Mouse (Mus musculus) kidney, embryonic 15.5 days (tissue): ENCODE data around the gene Acap1. TPM values are rescaled to one million over a fixed set of nuclear protein-coding genes. Genes with fewer than 3 reads are reported as not detected.
"Not testable (repeated sequence)": the region's sequence is repeated elsewhere in the genome, so short reads cannot be mapped to it uniquely, and the experiment has no call there.

Experiments
- ATAC-seq: fragments of 200-750 bp; cut with Nextera tagmentation; replicated peaks from 2 replicates; pipeline ENCODE4 v1.8.0; 2017; ENCODE audit warnings: moderate TSS enrichment; ENCODE audit not compliant: low FRiP score
- H3K27ac ChIP-seq: fragments of 300-500 bp; sonication (generic); 2 replicates; pipeline ENCODE4 v1.5.1; 2015; ENCODE audit warnings: mild to moderate bottlenecking, inconsistent platforms
- H3K27me3 ChIP-seq: fragments of 300-500 bp; sonication (generic); 2 replicates; pipeline ENCODE4 v1.6.1; 2015; ENCODE audit warnings: inconsistent platforms
- H3K36me3 ChIP-seq: fragments of 300-500 bp; sonication (generic); 2 replicates; pipeline ENCODE4 v1.6.1; 2015; ENCODE audit warnings: inconsistent platforms
- H3K4me1 ChIP-seq: fragments of 300-500 bp; sonication (generic); 2 replicates; pipeline ENCODE4 v1.6.1; 2015; ENCODE audit warnings: inconsistent platforms
- H3K4me2 ChIP-seq: fragments of 300-500 bp; sonication (generic); 2 replicates; pipeline ENCODE4 v1.6.1; 2015; ENCODE audit warnings: moderate library complexity, mild to moderate bottlenecking, inconsistent platforms
- H3K4me3 ChIP-seq: fragments of 300-500 bp; sonication (generic); replicated peaks from 2 replicates; pipeline ENCODE4 v1.5.1; 2015; ENCODE audit warnings: mild to moderate bottlenecking, inconsistent platforms
- H3K9ac ChIP-seq: fragments of 300-500 bp; sonication (generic); 2 replicates; pipeline ENCODE4 v1.6.1; 2015; ENCODE audit warnings: mild to moderate bottlenecking, inconsistent platforms
- H3K9me3 ChIP-seq: fragments of 300-500 bp; sonication (generic); replicated peaks from 2 replicates; pipeline ENCODE4 v1.6.1; 2016; ENCODE audit warnings: inconsistent platforms
- whole genome bisulfite sequencing: fragments of 180-500 bp; shearing (Covaris S2); methylation state at CpG from one replicate; pipeline ENCODE4 v1.1.7; 2015; ENCODE audit warnings: mixed read lengths; 5-methylcytosine and 5-hydroxymethylcytosine counted together
- polyA plus RNA-seq: library from polyadenylated mRNA; unstranded; fragments of >200 nt; fragmentation: Nextera tagmentation; extraction: Ambion mirVana; gene quantifications from 2 replicates; pipeline ENCODE4 v1.2.1, GENCODE M21; 2015

Acap1 gene
- polyA plus RNA-seq, 1 experiment from 2014 or later, result 0.62 TPM

- ATAC-seq, H3K4me3 ChIP-seq, H3K4me2 ChIP-seq, H3K9ac ChIP-seq, H3K9me3 ChIP-seq, H3K27ac ChIP-seq, H3K4me1 ChIP-seq, H3K36me3 ChIP-seq: not testable (repeated sequence)
- WGBS, result 52% methylated on average over 3 of the region's 3 CpGs
- H3K27me3 ChIP-seq, result peaks cover 12% of the 10 kb centered on the region
Observed at GRCm38 (mm10) chr11:69863729-69864128, 31.6 kb downstream of the Acap1 start.

GRCm38 (mm10) chr11:69858113-69858998, 37.0 kb downstream of the Acap1 start, which contains the start of gene Tnk1:
Gene Tnk1 (minus strand): TSS chr11:69858730.
- H3K4me1 ChIP-seq, result peaks cover 23% of the 10 kb centered on the region
- WGBS, result 19% methylated on average over 30 of the region's 30 CpGs
- peak; percentile 61 for ATAC-seq
- no peaks in the 10 kb centered on the region for H3K9me3 ChIP-seq
- H3K36me3 ChIP-seq, result no peaks in the 10 kb centered on the region
- peak within 1 kb of the TSS; percentile 51 for H3K4me2 ChIP-seq
- H3K27me3 ChIP-seq, result peaks cover 23% of the 10 kb centered on the region
- H3K4me3 ChIP-seq, result peak within 1 kb of the TSS; percentile 38
- H3K27ac ChIP-seq, result peak within 1 kb of the TSS; percentile 41
- H3K9ac ChIP-seq, result peak within 1 kb of the TSS; percentile 39; the same call in 1 of the 2 replicates

DNA sequence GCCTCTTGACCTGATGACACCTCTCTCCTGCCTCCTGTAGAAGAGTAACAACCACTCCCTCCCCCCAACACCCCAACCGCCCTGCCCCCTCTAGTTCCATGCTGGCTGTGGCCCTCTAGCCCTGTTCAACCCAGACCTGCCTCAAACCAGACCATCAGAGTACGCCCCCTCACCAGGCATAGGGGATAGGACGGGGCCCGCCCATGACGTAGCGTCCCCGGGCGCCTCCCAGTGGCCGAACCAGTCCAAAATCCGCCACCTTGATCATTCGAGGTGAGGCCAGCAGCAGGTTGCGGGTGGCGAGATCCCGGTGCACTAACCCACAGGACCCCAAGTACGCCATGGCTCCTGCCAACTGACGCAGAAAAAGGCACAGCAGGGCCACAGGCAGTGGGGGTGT, 40.0 kb downstream of the Acap1 start:
- no peaks in the 10 kb centered on the region for H3K9me3 ChIP-seq
- peaks cover 25% of the 10 kb centered on the region for H3K36me3 ChIP-seq
- peak; percentile 77 for ATAC-seq
- 0 out of 2 replicates have a peak overlapping the region, but pooled peaks have one; percentile 7 for H3K27ac ChIP-seq
- peaks cover 28% of the 10 kb centered on the region for H3K4me1 ChIP-seq
- no peak overlapping the region for H3K9ac ChIP-seq
- H3K27me3 ChIP-seq, result peaks cover 23% of the 10 kb centered on the region
- H3K4me3 ChIP-seq, result no peak overlapping the region
- H3K4me2 ChIP-seq, result peak overlapping the region; percentile 39
- 27% methylated on average over 16 of the region's 16 CpGs for WGBS

GRCm38 (mm10) chr11:69854680-69855079, 40.7 kb downstream of the Acap1 start:
- Histone ChIP-seq H3K36me3 (peaks cover 31% of the 10 kb centered on the region), H3K4me3 (no peak overlapping the region), H3K27me3 (peaks cover 20% of the 10 kb centered on the region), H3K4me2 (no peak overlapping the region), H3K9me3 (no peaks in the 10 kb centered on the region), H3K9ac (no peak overlapping the region), H3K27ac (no peak overlapping the region), H3K4me1 (peaks cover 28% of the 10 kb centered on the region)
- no peak for ATAC-seq
- WGBS, result 82% methylated on average over 10 of the region's 10 CpGs

- no peaks in the 10 kb centered on the region for H3K9me3 ChIP-seq
- ATAC-seq, result 0 out of 2 replicates have a peak, but pooled peaks have one; percentile 42
- no peak overlapping the region for H3K4me3 ChIP-seq
- H3K9ac ChIP-seq, result no peak overlapping the region
- peaks cover 38% of the 10 kb centered on the region for H3K36me3 ChIP-seq
- H3K4me2 ChIP-seq, result no peak overlapping the region
- H3K27ac ChIP-seq, result 0 out of 2 replicates have a peak overlapping the region, but pooled peaks have one; percentile 18
- H3K4me1 ChIP-seq, result peaks cover 27% of the 10 kb centered on the region
- H3K27me3 ChIP-seq, result peaks cover 13% of the 10 kb centered on the region
- 62% methylated on average over 7 of the region's 7 CpGs for WGBS
Observed at GRCm38 (mm10) chr11:69853994-69854393, 41.3 kb downstream of the Acap1 start.

- Histone ChIP-seq H3K9me3 (no peaks in the 10 kb centered on the region), H3K4me1 (peaks cover 42% of the 10 kb centered on the region), H3K27me3 (no peaks in the 10 kb centered on the region), H3K9ac (no peak overlapping the region), H3K27ac (no peak overlapping the region), H3K4me3 (no peak overlapping the region), H3K36me3 (peaks cover 52% of the 10 kb centered on the region), H3K4me2 (no peak overlapping the region)
- no peak for ATAC-seq
- WGBS, result 76% methylated on average over 8 of the region's 8 CpGs
Observed at GRCm38 (mm10) chr11:69850754-69851153, 44.6 kb downstream of the Acap1 start.

- H3K4me1 ChIP-seq, result peaks cover 41% of the 10 kb centered on the region
- no peaks in the 10 kb centered on the region for H3K9me3 ChIP-seq
- H3K4me3 ChIP-seq, result no peak overlapping the region
- no peak overlapping the region for H3K27ac ChIP-seq
- H3K9ac ChIP-seq, result no peak overlapping the region
- WGBS, result 92% methylated on average over 15 of the region's 15 CpGs
- H3K27me3 ChIP-seq, result no peaks in the 10 kb centered on the region
- no peak for ATAC-seq
- no peak overlapping the region for H3K4me2 ChIP-seq
- H3K36me3 ChIP-seq, result peaks cover 52% of the 10 kb centered on the region
Observed at GRCm38 (mm10) chr11:69849884-69850283, 45.5 kb downstream of the Acap1 start.

DNA sequence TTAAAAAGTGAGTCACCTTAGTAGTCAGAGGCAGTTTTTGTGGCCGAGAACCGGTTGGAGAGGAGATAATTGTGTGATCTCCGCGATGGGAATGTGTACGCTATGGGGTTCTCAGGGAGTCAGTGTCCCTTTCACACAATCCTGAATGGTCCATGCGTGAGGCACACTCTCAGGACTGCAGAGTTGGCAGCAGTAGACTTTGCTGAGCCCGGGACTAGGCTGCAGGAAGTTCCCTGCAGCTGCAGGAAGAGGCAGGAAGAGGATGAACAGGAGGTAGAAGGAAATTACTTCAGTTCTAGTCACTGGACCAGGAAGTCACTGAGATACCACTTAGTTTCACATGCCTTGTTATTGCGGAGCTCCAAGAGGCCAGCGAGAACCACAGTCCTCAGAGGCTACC, 46.2 kb downstream of the Acap1 start:
- Histone ChIP-seq H3K4me1 (peaks cover 37% of the 10 kb centered on the region), H3K36me3 (peaks cover 52% of the 10 kb centered on the region), H3K27ac (peak overlapping the region; percentile 56; the same call in 1 of the 2 replicates), H3K27me3 (no peaks in the 10 kb centered on the region), H3K4me2 (no peak overlapping the region), H3K9ac (no peak overlapping the region), H3K4me3 (no peak overlapping the region), H3K9me3 (no peaks in the 10 kb centered on the region)
- 89% methylated on average over 9 of the region's 9 CpGs for WGBS
- ATAC-seq, result no peak

DNA sequence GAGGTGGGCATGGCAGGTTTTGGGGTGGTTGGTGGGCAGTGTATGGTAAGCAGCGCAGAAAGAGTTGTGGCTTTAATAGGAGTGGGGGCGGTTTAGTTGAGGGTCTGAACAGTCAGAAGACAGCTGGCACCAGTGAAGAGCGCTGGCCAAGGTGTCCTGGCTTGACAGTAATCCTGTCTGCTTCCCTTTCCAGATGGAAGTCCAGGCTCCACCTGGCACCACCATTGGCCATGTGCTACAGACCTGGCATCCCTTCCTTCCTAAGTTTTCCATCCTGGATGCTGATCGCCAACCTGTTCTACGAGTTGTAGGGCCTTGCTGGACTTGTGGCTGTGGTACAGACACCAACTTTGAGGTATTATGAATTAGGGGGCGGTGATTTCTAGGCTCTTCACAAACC, 47.3 kb downstream of the Acap1 start:
- H3K4me3 ChIP-seq, result peak overlapping the region; percentile 78; the same call in 1 of the 2 replicates
- H3K9ac ChIP-seq, result no peak overlapping the region
- H3K27ac ChIP-seq, result no peak overlapping the region
- peak overlapping the region; percentile 88; the same call in 1 of the 2 replicates for H3K4me2 ChIP-seq
- whole genome bisulfite sequencing, result 94% methylated on average over 6 of the region's 6 CpGs
- no peaks in the 10 kb centered on the region for H3K9me3 ChIP-seq
- no peak for ATAC-seq
- H3K36me3 ChIP-seq, result peaks cover 52% of the 10 kb centered on the region
- H3K4me1 ChIP-seq, result peaks cover 32% of the 10 kb centered on the region
- H3K27me3 ChIP-seq, result no peaks in the 10 kb centered on the region

DNA sequence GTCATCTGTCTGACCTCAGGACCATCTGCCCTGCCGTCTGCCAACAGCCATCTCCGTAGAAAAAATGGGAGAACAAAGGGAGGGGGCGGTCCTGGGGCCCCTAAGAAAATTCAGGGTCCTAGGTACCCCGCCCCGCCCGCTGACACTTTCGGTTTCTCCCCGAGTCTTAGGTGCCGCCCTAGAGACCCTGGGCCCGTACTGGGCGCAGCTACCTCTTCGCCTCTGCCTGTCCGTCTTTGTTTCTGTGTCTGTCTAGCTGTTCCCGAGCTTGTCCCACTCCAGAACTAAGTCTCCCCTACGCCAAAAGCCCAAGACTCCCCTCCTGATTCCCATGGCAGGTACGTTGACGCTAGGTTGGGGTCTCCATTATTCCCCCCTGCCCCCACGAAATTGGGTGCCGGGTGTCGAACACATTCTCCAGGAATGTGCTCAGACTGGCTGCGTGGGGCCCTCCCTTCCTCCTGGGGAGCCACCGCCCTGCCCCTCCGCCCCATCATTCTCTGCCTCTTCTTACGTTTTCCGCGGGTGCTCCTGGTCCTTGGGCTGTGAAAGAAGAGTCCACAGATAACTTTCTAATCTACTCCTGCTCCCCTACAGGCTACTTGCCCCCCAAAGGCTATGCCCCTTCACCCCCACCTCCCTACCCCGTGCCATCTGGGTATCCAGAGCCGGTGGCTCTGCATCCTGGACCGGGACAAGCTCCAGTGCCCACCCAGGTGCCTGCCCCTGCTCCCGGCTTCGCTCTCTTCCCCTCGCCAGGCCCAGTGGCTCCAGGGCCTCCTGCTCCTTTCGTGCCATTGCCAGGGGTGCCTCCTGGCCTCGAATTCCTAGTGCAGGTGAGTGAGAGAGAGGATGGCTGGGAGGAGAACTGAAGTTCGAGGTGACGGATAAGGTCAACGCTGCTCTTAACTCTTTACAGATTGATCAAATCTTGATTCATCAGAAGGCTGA, 48.3 kb downstream of the Acap1 start:
- no peaks in the 10 kb centered on the region for H3K9me3 ChIP-seq
- peak overlapping the region; percentile 78 for H3K4me3 ChIP-seq
- peak overlapping the region; percentile 99 for H3K27ac ChIP-seq
- peaks cover 44% of the 10 kb centered on the region for H3K36me3 ChIP-seq
- peak overlapping the region; percentile 83 for H3K9ac ChIP-seq
- peaks cover 30% of the 10 kb centered on the region for H3K4me1 ChIP-seq
- ATAC-seq, result peak; percentile 70
- H3K4me2 ChIP-seq, result peak overlapping the region; percentile 88
- WGBS, result 9% methylated on average over 37 of the region's 37 CpGs
- H3K27me3 ChIP-seq, result no peaks in the 10 kb centered on the region

GRCm38 (mm10) chr11:69846198-69846680, 49.1 kb downstream of the Acap1 start, which contains the start of gene Plscr3:
Gene Plscr3 (plus strand): TSS chr11:69846376.
- ATAC-seq, result peak; percentile 92
- Histone ChIP-seq H3K9ac (peak within 1 kb of the TSS; percentile 83), H3K4me3 (peak within 1 kb of the TSS; percentile 78), H3K9me3 (no peaks in the 10 kb centered on the region), H3K4me1 (peaks cover 30% of the 10 kb centered on the region), H3K36me3 (peaks cover 36% of the 10 kb centered on the region), H3K4me2 (peak within 1 kb of the TSS; percentile 88), H3K27ac (peak within 1 kb of the TSS; percentile 99), H3K27me3 (no peaks in the 10 kb centered on the region)
- WGBS, result 1% methylated on average over 38 of the region's 38 CpGs
